Comparison of ENCODE assay signal across 23 mouse cellular contexts in the genomic region with DNA sequence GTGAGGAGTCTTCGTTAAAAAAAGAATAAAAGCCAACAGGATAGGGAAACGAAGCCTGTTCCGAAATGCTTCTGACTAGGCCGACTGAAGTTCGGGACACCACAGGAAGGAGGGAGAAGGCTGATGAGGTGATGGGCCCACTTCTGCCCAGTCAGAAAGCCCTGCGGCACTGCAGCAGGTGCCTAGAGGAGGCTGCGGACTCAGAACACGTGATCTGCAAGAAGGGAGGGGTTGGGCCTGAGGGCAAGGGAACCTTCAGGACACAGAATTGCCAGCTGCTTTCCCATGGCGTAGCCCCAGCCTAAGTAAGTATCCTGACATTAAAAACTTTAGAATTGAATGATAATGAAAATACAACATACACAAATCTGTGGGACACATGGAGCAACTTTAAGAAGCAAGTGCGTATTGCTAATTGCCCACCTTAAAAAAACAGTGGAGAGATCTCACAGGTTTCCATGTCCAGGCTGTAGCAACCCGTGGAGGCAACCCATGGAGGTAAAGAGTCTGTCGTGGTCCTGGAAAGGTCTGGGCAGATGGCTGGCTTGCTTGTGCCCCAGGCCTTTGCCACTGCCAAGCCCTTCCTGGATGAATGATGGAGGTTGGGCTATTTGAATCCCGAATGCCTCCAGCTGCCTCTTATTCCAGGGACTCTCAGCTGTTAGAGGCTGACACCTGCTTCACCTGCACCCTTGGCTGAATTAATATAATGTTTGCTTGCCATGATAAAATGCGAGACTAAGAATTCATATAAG. TPM values are rescaled to one million over a fixed set of nuclear protein-coding genes. Genes with fewer than 3 reads are reported as not detected.
DNase-seq lines count a peak whose midpoint lies in the region; ATAC-seq and TF ChIP-seq lines count a peak whose summit lies in the region.
"Had no signal": no experiment of that assay in that cellular context is flagged by ENCODE, and none has a peak within 500 bp of the region (broad histone marks: within the 10 kb centered on the region; RNA-seq: fewer than 3 reads in every experiment).

No protein-coding gene starts in this region.

- H3K36me3 ChIP-seq in testis, adult 2 months (ENCODE audit: control insufficient read depth, insufficient read depth, low read length): no peaks in the 10 kb centered on the region
- no peaks in the 10 kb centered on the region for H3K36me3 ChIP-seq in limb, embryonic 10.5 days
- H3K36me3 ChIP-seq: embryonic facial prominence, embryonic 10.5 days; heart, embryonic 12.5 days; hindbrain, embryonic 12.5 days had no signal

- no peaks in the 10 kb centered on the region for H3K27me3 ChIP-seq in testis, adult 2 months (ENCODE audit: control insufficient read depth, insufficient read depth, low read length)
- H3K27me3 ChIP-seq in limb, embryonic 10.5 days (ENCODE audit: low read depth, poor library complexity, severe bottlenecking): no peaks in the 10 kb centered on the region
- H3K27me3 ChIP-seq: CH12.LX; forebrain, embryonic 13.5 days; heart, embryonic 12.5 days; hindbrain, embryonic 12.5 days had no signal

- intact Hi-C loops in left cerebral cortex, postnatal 4 days (cut with DNase I): loop anchor here (10.0 kb wide), 1 partner anchor 203 kb away; no protein-coding TSS in a partner anchor

- no peak for TF ChIP-seq CTCF in testis, adult 2 months (IDR thresholded peaks at IDR 0.05; ENCODE audit: control insufficient read depth, insufficient read depth, insufficient replicate concordance, low read depth, low read length)

- WGBS in limb, embryonic 10.5 days: 69% methylated on average over 14 of the region's 14 CpGs

- no peaks in the 10 kb centered on the region for H3K9me3 ChIP-seq in limb, embryonic 10.5 days (replicated peaks)
- H3K9me3 ChIP-seq: embryonic facial prominence, embryonic 10.5 days; forebrain, embryonic 13.5 days; heart, embryonic 12.5 days; hindbrain, embryonic 12.5 days had no signal

- DNase-seq in cerebellum, postnatal 10 days: peak; percentile 69 to 76
- DNase-seq in left cerebral cortex, postnatal 4 days: peak; percentile 31
- DNase-seq in left cerebral cortex, adult 18-20 months (ENCODE audit: low spot score in 2 of 2): no peak
- no peak for DNase-seq in testis, postnatal 14 days (ENCODE audit: low spot score)
- no peak for DNase-seq in limb, embryonic 10.5 days (ENCODE audit: low spot score)
- DNase-seq: adrenal gland, adult 8-10 months; adrenal gland, postnatal 36 days; forebrain, postnatal 0 days; gastrocnemius, postnatal 25 days; kidney, adult 11 months had no signal

- ATAC-seq in cerebellum, adult (ENCODE audit: insufficient number of reproducible peaks, low FRiP score, low TSS enrichment): no peak
- ATAC-seq: forebrain, embryonic 13.5 days; forebrain, postnatal 0 days; hindbrain, postnatal 0 days had no signal

- peaks cover 17% of the 10 kb centered on the region for H3K4me1 ChIP-seq in testis, adult 2 months (ENCODE audit: control insufficient read depth, insufficient read depth, low read length)
- peaks cover 55% of the 10 kb centered on the region for H3K4me1 ChIP-seq in limb, embryonic 10.5 days

- H3K27ac ChIP-seq in testis, adult 2 months (ENCODE audit: control insufficient read depth, insufficient read depth, low read depth, low read length): no peak overlapping the region
- H3K27ac ChIP-seq in limb, embryonic 10.5 days: no peak overlapping the region
- H3K27ac ChIP-seq: embryonic facial prominence, embryonic 10.5 days; forebrain, embryonic 13.5 days; hindbrain, embryonic 12.5 days; hindbrain, postnatal 0 days had no signal

- TF ChIP-seq POLR2A in testis, adult 2 months (IDR thresholded peaks at IDR 0.05; ENCODE audit: control insufficient read depth, low read depth, low read length): no peak

- peak overlapping the region; percentile 66 for H3K4me3 ChIP-seq in testis, adult 2 months (ENCODE audit: control insufficient read depth, low read depth, low read length)
- H3K4me3 ChIP-seq in limb, embryonic 10.5 days: no peak overlapping the region
- H3K4me3 ChIP-seq: embryonic facial prominence, embryonic 10.5 days; forebrain, embryonic 13.5 days; heart, embryonic 12.5 days; hindbrain, embryonic 12.5 days had no signal

RNA-seq across cellular contexts. Expression of a gene that starts 0.9 kb away (rescaled TPM):
- total RNA-seq in left cerebral cortex, postnatal 4 days (2021): not detected
- not detected for total RNA-seq in left cerebral cortex, adult 18-20 months (2021)
- polyA plus RNA-seq in testis, adult 2 months (2012; rRNA removed): not detected in 2 replicates
- 0.11 and 0.33 TPM in 2 replicates for polyA plus RNA-seq in limb, embryonic 10.5 days (2016; fragmentation: Nextera tagmentation; extraction: Ambion mirVana)
- total RNA-seq: adrenal gland, adult 8-10 months; adrenal gland, postnatal 36 days; gastrocnemius, adult 18-20 months; gastrocnemius, postnatal 25 days; granulocyte monocyte progenitor cell, adult 5-6 weeks; heart, adult 8-10 months; heart, postnatal 25 days; hindbrain, postnatal 0 days had no signal
- polyA plus RNA-seq: forebrain, embryonic 13.5 days; forebrain, postnatal 0 days; heart, embryonic 16.5 days; hindbrain, postnatal 0 days had no signal

Comparison
In these comparisons a context has a peak if more than half of its experiments do, and no peak if none do; other contexts are left out.
1. DNase-seq: peak in cerebellum, postnatal 10 days (2 of 2) and left cerebral cortex, postnatal 4 days (single experiment); none in left cerebral cortex, adult 18-20 months (0 of 2), testis, postnatal 14 days (single experiment) and limb, embryonic 10.5 days (single experiment).